Mouse (Mus musculus): ENCODE results near the gene Aldh1a2. TPM values are rescaled to one million over a fixed set of nuclear protein-coding genes. Genes with fewer than 3 reads are reported as not detected.

The Aldh1a2 gene
- polyA plus RNA-seq, 1 experiment from 2014 or later: 27.3 TPM

DNA sequence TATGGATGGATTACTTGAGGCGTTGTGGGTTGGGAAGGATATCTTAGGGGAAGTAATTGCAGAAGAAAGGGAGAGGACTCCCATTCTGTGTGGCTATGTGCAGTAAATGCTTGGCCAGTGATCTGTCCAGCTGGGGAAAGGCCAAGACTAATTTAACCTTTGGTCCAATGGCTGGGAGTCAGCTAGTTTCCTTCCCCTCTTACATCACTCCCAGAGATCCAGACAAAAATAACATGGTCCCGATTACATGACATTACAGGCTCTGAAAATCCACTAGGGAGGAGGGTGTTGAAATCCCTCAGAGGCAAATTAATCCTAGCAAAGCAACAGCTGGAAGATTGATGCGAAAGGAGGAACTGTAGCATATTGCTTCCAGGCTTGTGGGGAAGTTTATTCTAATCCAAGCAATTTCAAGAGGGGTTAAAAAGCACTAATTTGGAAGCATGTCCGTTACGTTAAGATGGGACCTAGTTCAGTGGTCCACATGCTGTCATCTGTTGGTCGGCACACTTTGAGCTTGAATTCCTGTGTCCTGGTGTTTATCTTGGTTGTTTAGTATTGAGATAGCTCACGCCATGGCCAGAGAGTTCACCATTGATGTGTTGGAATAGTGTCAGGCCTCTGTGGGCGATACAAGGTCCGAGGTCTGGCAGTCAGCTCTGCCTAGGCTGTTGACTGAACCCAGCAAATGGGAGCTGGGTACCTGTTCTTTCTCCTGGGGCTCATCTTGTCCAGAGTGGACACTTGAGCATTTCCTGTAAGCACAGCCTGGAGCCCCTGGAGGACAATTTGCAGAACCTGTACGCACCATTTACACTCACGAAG, 101.7 kb downstream of the Aldh1a2 start:
- no peaks in the 10 kb centered on the region for H3K36me3 ChIP-seq
- 85% methylated on average over 11 of the region's 11 CpGs for WGBS
- H3K27me3 ChIP-seq: no peaks in the 10 kb centered on the region
- no peak for ATAC-seq (ENCODE audit: low FRiP score, low read depth)
- no peak overlapping the region for H3K4me3 ChIP-seq
- H3K4me1 ChIP-seq (replicated peaks): no peaks in the 10 kb centered on the region
- H3K9me3 ChIP-seq: no peaks in the 10 kb centered on the region
- no peak overlapping the region for H3K4me2 ChIP-seq
- H3K27ac ChIP-seq (replicated peaks): no peak overlapping the region
- no peak overlapping the region for H3K9ac ChIP-seq

DNA sequence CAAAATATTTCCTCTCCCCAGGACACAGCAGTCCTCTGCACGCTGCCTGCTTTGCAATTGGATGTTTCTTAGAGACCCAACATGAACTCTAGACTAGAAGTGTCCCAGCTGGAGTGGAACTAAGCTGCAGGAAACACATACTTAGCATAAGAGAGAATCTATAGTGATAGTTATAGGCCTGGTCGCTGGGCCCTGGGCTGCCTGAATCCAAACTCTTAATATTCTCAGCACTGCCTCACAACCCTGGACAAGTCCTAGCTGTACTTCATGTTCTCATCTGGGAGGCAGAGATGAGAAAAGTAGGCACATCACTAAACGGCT, 102.3 kb downstream of the Aldh1a2 start:
- no peak overlapping the region for H3K4me2 ChIP-seq
- H3K9me3 ChIP-seq: no peaks in the 10 kb centered on the region
- no peak for ATAC-seq (ENCODE audit: low FRiP score, low read depth)
- no peak overlapping the region for H3K9ac ChIP-seq
- no peaks in the 10 kb centered on the region for H3K36me3 ChIP-seq
- no peaks in the 10 kb centered on the region for H3K27me3 ChIP-seq
- no peaks in the 10 kb centered on the region for H3K4me1 ChIP-seq (replicated peaks)
- no peak overlapping the region for H3K4me3 ChIP-seq
- no peak overlapping the region for H3K27ac ChIP-seq (replicated peaks)
- 68% methylated on average over 3 of the region's 3 CpGs for WGBS

DNA sequence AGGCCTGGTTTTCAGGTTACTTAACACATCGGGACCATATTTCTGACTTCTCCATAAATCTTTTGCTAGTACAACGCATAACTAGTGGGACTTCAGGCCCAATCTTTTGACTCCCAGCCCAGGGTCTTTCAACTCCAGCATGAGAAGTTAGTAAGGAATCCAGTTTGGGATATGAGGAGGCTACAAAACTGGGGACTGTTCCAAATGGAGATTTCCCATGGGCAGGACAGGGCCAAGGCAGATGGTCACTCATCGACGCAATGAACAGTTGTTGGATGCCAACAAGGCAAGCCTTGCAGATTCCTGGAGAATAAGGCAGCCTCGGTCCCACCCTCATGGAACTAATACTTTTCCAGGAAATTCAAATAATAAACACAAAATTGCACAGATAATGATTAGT, 104.2 kb downstream of the Aldh1a2 start:
- Histone ChIP-seq H3K4me2 (no peak overlapping the region), H3K9ac (no peak overlapping the region), H3K9me3 (no peaks in the 10 kb centered on the region), H3K27me3 (no peaks in the 10 kb centered on the region), H3K27ac (replicated peaks) (no peak overlapping the region), H3K36me3 (no peaks in the 10 kb centered on the region), H3K4me1 (replicated peaks) (no peaks in the 10 kb centered on the region), H3K4me3 (no peak overlapping the region)
- 96% methylated on average over 5 of the region's 5 CpGs for WGBS
- ATAC-seq (ENCODE audit: low FRiP score, low read depth): no peak

DNA sequence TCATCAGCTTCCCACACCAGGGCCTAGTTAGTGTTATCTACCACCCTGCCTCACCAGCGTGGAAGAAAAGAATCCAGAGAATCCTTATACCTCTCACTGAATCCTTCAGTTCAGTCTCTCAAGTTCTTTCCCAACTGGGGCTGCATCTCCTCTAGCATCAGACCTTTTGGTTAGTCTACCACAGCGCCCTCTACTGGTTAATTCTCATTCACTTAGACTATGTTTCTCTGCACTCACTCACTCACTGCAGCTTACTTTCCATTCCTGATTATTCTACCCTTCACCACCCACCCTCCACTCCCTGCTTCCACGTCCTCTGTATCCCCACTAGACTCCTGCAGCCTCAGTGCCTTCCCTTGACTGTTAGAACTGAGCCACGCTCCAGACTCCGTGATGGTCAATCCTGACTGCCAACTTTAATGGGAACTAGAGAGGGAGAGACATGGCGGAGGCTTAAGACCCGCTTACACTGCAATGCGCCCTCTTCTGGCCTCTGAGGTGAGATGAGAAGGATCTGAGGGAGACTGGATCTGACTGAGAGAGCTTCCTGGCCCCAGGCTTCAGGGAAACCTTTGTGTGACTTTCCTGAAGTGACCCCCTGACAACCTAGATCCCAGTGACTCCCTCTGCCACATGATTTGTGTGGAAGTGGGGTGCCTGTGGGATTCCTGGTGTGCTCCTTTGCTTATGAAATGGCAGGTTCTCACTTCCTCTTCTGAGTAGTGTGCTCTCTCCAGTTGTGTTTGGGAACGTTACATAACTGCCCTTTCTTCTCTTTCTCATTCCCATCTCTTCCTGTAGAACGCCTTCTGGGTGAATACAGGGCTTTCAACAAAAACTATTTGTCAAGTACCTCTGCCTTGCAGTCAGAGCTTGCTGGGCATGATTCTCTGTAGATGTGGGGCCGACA, 104.9 kb downstream of the Aldh1a2 start:
- H3K4me1 ChIP-seq (replicated peaks): no peaks in the 10 kb centered on the region

GRCm38 (mm10) chr9:71321436-71321835, 105.8 kb downstream of the Aldh1a2 start:
- Histone ChIP-seq H3K9ac (no peak overlapping the region), H3K9me3 (no peaks in the 10 kb centered on the region), H3K4me2 (no peak overlapping the region), H3K27me3 (no peaks in the 10 kb centered on the region), H3K4me1 (replicated peaks) (no peaks in the 10 kb centered on the region), H3K4me3 (no peak overlapping the region), H3K27ac (replicated peaks) (no peak overlapping the region), H3K36me3 (no peaks in the 10 kb centered on the region)
- WGBS: 69% methylated on average over 7 of the region's 7 CpGs
- no peak for ATAC-seq (ENCODE audit: low FRiP score, low read depth)

More for the DNA sequence above, 104.9 kb downstream of the Aldh1a2 start:
- WGBS: 53% methylated on average over 11 of the region's 11 CpGs
- no peaks in the 10 kb centered on the region for H3K36me3 ChIP-seq
- H3K9me3 ChIP-seq: no peaks in the 10 kb centered on the region
- H3K4me2 ChIP-seq: no peak overlapping the region
- H3K4me3 ChIP-seq: no peak overlapping the region
- H3K27ac ChIP-seq (replicated peaks): no peak overlapping the region
- ATAC-seq (ENCODE audit: low FRiP score, low read depth): no peak
- no peak overlapping the region for H3K9ac ChIP-seq
- no peaks in the 10 kb centered on the region for H3K27me3 ChIP-seq

DNA sequence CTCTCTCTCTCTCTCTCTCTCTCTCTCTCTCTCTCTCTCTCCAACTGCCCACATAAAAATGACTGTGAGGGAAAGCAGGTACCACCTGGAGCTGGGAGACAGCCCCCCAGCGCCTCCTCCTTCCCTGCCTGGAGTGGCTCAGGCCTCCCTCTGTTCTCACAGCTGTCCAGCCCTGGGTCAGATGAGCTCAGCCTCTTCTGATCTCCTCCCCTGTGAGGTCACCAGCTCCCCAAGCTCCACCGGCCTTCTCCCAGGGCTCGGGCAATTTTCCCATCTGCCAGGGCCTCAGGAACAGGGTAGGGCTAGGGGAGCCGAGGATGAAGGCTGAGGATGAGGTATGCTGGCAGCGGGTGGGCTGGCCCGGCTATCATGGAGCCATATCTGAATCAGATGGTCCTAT, 106.3 kb downstream of the Aldh1a2 start:
- H3K4me2 ChIP-seq: no peak overlapping the region
- H3K9me3 ChIP-seq: no peaks in the 10 kb centered on the region
- no peaks in the 10 kb centered on the region for H3K36me3 ChIP-seq
- H3K9ac ChIP-seq: no peak overlapping the region
- no peak overlapping the region for H3K27ac ChIP-seq (replicated peaks)
- no peak for ATAC-seq (ENCODE audit: low FRiP score, low read depth)
- H3K27me3 ChIP-seq: no peaks in the 10 kb centered on the region
- WGBS: 75% methylated on average over 6 of the region's 6 CpGs
- no peaks in the 10 kb centered on the region for H3K4me1 ChIP-seq (replicated peaks)
- H3K4me3 ChIP-seq: no peak overlapping the region

DNA sequence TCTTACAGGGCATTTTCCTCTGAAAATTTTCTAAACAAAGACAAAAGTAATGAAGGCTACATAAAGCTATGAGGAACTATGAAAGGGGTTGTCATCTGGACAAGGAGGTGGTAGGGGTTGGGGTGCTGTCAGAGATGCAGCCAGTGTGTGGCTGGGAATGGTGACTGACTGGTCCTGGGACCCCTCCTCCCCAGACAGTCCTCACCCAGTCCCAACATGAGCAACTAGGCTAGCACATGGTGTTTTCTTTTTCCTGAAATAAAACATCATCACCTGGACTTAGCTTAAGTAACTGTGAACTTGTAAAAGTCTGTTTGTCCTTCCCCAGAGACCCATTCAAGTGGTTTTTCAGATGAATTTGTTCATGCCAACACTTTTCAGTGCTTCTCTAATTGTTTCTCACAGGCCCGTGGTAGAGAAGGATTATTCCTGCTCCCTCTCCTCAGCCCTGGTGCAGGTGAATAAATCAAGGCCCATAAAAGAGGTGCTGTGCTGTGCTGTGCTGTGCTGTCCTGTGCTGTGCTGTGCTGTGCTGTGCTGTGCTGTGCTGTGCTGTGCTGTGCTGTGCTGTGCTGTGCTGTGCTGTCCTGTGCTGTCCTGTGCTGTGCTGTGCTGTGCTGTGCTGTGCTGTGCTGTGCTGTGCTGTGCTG, 107.8 kb downstream of the Aldh1a2 start:
- Histone ChIP-seq H3K9ac (no peak overlapping the region), H3K9me3 (no peaks in the 10 kb centered on the region), H3K4me2 (no peak overlapping the region), H3K27me3 (no peaks in the 10 kb centered on the region), H3K36me3 (no peaks in the 10 kb centered on the region), H3K4me1 (replicated peaks) (no peaks in the 10 kb centered on the region), H3K4me3 (no peak overlapping the region), H3K27ac (replicated peaks) (no peak overlapping the region)
- ATAC-seq (ENCODE audit: low FRiP score, low read depth): no peak
- WGBS: 66% methylated on average over 1 of the region's 1 CpGs

GRCm38 (mm10) chr9:71324060-71324459, 108.5 kb downstream of the Aldh1a2 start:
- no peak for ATAC-seq (ENCODE audit: low FRiP score, low read depth)
- no peak overlapping the region for H3K27ac ChIP-seq (replicated peaks)

DNA sequence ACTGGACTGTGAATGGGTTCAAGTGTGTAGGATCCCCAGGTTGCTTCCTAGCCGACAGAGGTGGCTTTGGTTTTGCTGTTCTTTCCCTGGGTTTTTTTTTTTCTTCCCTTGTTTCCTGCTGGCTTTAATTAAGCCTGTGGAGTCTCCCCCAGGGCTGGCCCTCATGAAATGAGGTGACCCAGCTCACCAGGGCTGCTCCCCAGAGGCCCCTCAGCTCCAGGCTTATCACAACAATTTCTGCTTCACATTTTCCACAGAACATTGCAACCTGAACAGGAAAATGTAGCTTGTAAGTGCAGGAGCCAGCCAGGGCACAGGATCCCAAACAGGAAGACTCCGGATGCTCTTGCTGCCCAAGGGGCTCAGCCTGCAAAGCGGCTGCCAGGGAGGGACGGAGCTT, 110.7 kb downstream of the Aldh1a2 start:
- Histone ChIP-seq H3K27ac (replicated peaks) (no peak overlapping the region), H3K4me2 (no peak overlapping the region), H3K36me3 (no peaks in the 10 kb centered on the region), H3K4me3 (no peak overlapping the region), H3K4me1 (replicated peaks) (no peaks in the 10 kb centered on the region), H3K9ac (no peak overlapping the region), H3K27me3 (no peaks in the 10 kb centered on the region), H3K9me3 (no peaks in the 10 kb centered on the region)
- 70% methylated on average over 4 of the region's 4 CpGs for WGBS
- ATAC-seq (ENCODE audit: low FRiP score, low read depth): no peak

More at GRCm38 (mm10) chr9:71324060-71324459, 108.5 kb downstream of the Aldh1a2 start:
- Histone ChIP-seq H3K36me3 (no peaks in the 10 kb centered on the region), H3K27me3 (no peaks in the 10 kb centered on the region), H3K4me1 (replicated peaks) (no peaks in the 10 kb centered on the region), H3K4me3 (no peak overlapping the region), H3K4me2 (no peak overlapping the region), H3K9me3 (no peaks in the 10 kb centered on the region), H3K9ac (no peak overlapping the region)
- whole genome bisulfite sequencing: 81% methylated on average over 5 of the region's 5 CpGs

DNA sequence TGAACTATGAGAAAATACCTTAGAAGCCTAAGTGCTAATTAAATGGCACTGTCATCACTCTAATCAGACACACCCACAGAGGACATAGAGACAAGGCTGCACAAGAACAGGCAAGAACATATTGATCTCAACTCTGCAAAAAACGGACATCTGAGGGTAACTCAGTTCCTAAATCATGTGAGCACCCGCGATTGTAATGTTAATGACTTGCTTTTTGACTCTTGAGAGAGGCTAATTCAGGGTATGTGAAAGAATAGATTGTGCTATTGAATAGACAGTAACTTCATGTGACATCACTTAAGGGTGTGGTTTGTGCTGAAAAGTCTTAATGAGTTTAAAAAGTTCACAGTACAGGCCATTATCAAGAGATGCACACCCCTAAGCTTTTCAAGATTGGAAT, 116.1 kb downstream of the Aldh1a2 start:
- no peaks in the 10 kb centered on the region for H3K27me3 ChIP-seq
- WGBS: 61% methylated on average over 3 of the region's 3 CpGs
- no peak overlapping the region for H3K4me3 ChIP-seq
- H3K4me1 ChIP-seq (replicated peaks): no peaks in the 10 kb centered on the region
- H3K9ac ChIP-seq: no peak overlapping the region
- H3K27ac ChIP-seq (replicated peaks): no peak overlapping the region
- H3K36me3 ChIP-seq: no peaks in the 10 kb centered on the region
- H3K9me3 ChIP-seq: no peaks in the 10 kb centered on the region
- H3K4me2 ChIP-seq: no peak overlapping the region
- no peak for ATAC-seq (ENCODE audit: low FRiP score, low read depth)

GRCm38 (mm10) chr9:71336674-71337073, 121.1 kb downstream of the Aldh1a2 start:
- WGBS: 74% methylated on average over 4 of the region's 4 CpGs
- H3K4me2 ChIP-seq: no peak overlapping the region
- no peaks in the 10 kb centered on the region for H3K36me3 ChIP-seq
- ATAC-seq (ENCODE audit: low FRiP score, low read depth): no peak
- no peak overlapping the region for H3K27ac ChIP-seq (replicated peaks)
- H3K4me1 ChIP-seq (replicated peaks): no peaks in the 10 kb centered on the region
- H3K9me3 ChIP-seq: no peaks in the 10 kb centered on the region
- H3K4me3 ChIP-seq: no peak overlapping the region
- H3K27me3 ChIP-seq: no peaks in the 10 kb centered on the region
- no peak overlapping the region for H3K9ac ChIP-seq

DNA sequence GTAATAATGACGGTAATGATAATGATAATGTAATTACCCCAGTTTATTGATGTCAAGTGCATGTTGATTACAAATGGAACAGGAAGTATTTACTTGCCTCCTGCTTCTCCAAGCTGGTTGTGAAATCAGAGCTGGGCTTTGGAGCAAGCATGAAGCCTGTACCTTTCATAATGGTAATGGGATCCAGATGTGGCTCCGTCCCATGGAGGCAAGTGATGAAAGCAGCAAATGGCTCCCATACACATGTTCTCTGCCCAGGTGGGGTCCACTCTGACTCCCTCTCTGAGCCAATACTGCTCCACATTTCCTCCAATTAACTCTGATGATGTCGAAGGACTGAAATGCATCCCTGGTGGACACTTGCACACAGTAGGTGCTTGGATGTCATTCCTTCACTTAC, 121.8 kb downstream of the Aldh1a2 start:
- Histone ChIP-seq H3K27me3 (no peaks in the 10 kb centered on the region), H3K36me3 (no peaks in the 10 kb centered on the region), H3K4me2 (no peak overlapping the region), H3K4me1 (replicated peaks) (no peaks in the 10 kb centered on the region), H3K9me3 (no peaks in the 10 kb centered on the region), H3K9ac (no peak overlapping the region), H3K27ac (replicated peaks) (no peak overlapping the region), H3K4me3 (no peak overlapping the region)
- no peak for ATAC-seq (ENCODE audit: low FRiP score, low read depth)
- 82% methylated on average over 3 of the region's 3 CpGs for WGBS

Measured in hindbrain, embryonic 15.5 days (tissue).